Mouse (Mus musculus) intestine, postnatal 0 days (tissue): ENCODE data around the gene Gm4787. TPM values are rescaled to one million over a fixed set of nuclear protein-coding genes. Genes with fewer than 3 reads are reported as not detected.
A peak's percentile ranks its signal among the peaks of the same experiment; 100 is the strongest.
"Not testable (repeated sequence)": the region's sequence is repeated elsewhere in the genome, so short reads cannot be mapped to it uniquely, and the experiment has no call there.

Experiments
- ATAC-seq: fragments of 200-750 bp; cut with Nextera tagmentation; 2 replicates; pipeline ENCODE4 v1.8.0; 2017; ENCODE audit warnings: mild to moderate bottlenecking, moderate TSS enrichment, moderate library complexity
- H3K27ac ChIP-seq: fragments of 300-500 bp; sonication (generic); 2 replicates; pipeline ENCODE4 v1.5.1; 2014; ENCODE audit warnings: mild to moderate bottlenecking, low read depth, low read length, moderate library complexity
- H3K27me3 ChIP-seq: fragments of 300-500 bp; sonication (generic); replicated peaks from 2 replicates; pipeline ENCODE4 v1.6.1; 2014; ENCODE audit warnings: low read length, mixed read lengths; ENCODE audit not compliant: control insufficient read depth, insufficient read depth
- H3K36me3 ChIP-seq: fragments of 300-500 bp; sonication (generic); 2 replicates; pipeline ENCODE4 v1.6.1; 2014; ENCODE audit warnings: mild to moderate bottlenecking, moderate library complexity; ENCODE audit not compliant: control insufficient read depth, insufficient read depth
- H3K4me1 ChIP-seq: fragments of 300-500 bp; sonication (generic); replicated peaks from 2 replicates; pipeline ENCODE4 v1.6.1; 2014; ENCODE audit warnings: antibody characterized with exemption, low read length, mixed read lengths; ENCODE audit not compliant: control insufficient read depth, insufficient read depth
- H3K4me2 ChIP-seq: fragments of 300-500 bp; sonication (generic); replicated peaks from 2 replicates; pipeline ENCODE4 v1.6.1; 2014; ENCODE audit warnings: low read depth, mild to moderate bottlenecking, moderate library complexity
- H3K4me3 ChIP-seq: fragments of 300-500 bp; sonication (generic); 2 replicates; pipeline ENCODE4 v1.5.1; 2014; ENCODE audit warnings: low read depth, low read length
- H3K9ac ChIP-seq: fragments of 300-500 bp; sonication (generic); 2 replicates; pipeline ENCODE4 v1.6.1; 2014; ENCODE audit warnings: mild to moderate bottlenecking, low read depth, low read length
- H3K9me3 ChIP-seq: fragments of 300-500 bp; sonication (generic); 2 replicates; pipeline ENCODE4 v1.6.1; 2016; ENCODE audit warnings: mixed run types; ENCODE audit not compliant: control insufficient read depth
- CTCF ChIP-seq: sonication (generic); IDR thresholded peaks from 2 replicates; pipeline ENCODE4 v1.5.1; 2016; ENCODE audit warnings: low read depth, mild to moderate bottlenecking, control low read depth, antibody characterized with exemption, moderate library complexity
- WGBS: fragments of 180-500 bp; shearing (Covaris S2); extraction: QIAGEN DNeasy Blood & Tissue Kit; methylation state at CpG from one replicate; pipeline ENCODE4 v1.1.7; 2014; 5-methylcytosine and 5-hydroxymethylcytosine counted together
- polyA plus RNA-seq: library from polyadenylated mRNA; unstranded; fragments of >200 nt; fragmentation: Nextera tagmentation; extraction: Ambion mirVana; gene quantifications from 2 replicates; pipeline ENCODE4 v1.2.1, GENCODE M21; 2015

Gm4787 gene
- 0.13 and 0.30 TPM in 2 replicates for polyA plus RNA-seq

GRCm38 (mm10) chr12:81379364-81379763 lies at the start of gene Gm4787:
Gm4787 (minus strand) TSS chr12:81379464.
- H3K4me2 ChIP-seq, H3K4me1 ChIP-seq, H3K27me3 ChIP-seq, H3K4me3 ChIP-seq, H3K9me3 ChIP-seq, ATAC-seq, H3K27ac ChIP-seq, H3K9ac ChIP-seq, H3K36me3 ChIP-seq: not testable (repeated sequence)
- WGBS, result 84% methylated on average over 1 of the region's 1 CpGs

DNA sequence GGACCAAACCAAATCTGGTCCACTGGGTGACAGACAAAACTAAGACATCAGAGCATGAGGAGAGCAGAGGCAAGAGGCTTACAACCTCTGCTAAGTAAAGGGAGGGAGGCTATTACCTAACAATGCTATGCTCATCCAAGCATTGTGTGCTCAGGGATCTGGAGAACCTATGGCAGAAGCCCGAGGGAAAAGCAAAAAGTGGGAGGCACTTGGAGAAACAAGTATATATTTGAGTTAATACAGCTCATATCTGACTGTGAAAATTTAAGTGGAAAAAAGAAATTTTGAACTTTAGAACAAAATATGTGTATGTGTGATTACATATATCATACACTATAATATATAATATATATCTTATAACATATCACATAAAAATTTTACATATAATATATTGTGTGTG lies 42.6 kb upstream of the Gm4787 start, which contains the start of gene Adam4:
TSS of gene Adam4 (minus strand) at position 101 of the 400 bp plus-strand sequence.
- no peak within 1 kb of the TSS for H3K27ac ChIP-seq
- no peak for TF ChIP-seq CTCF
- no peak within 1 kb of the TSS for H3K4me3 ChIP-seq
- ATAC-seq, result no peak
- peaks cover 18% of the 10 kb centered on the region for H3K9me3 ChIP-seq
- no peak within 1 kb of the TSS for H3K4me2 ChIP-seq
- peaks cover 8% of the 10 kb centered on the region; the same call in 1 of the 2 replicates for H3K36me3 ChIP-seq
- WGBS, result 92% methylated on average over 1 of the region's 1 CpGs
- H3K27me3 ChIP-seq, result no peaks in the 10 kb centered on the region
- H3K4me1 ChIP-seq, result no peaks in the 10 kb centered on the region
- H3K9ac ChIP-seq, result no peak within 1 kb of the TSS

DNA sequence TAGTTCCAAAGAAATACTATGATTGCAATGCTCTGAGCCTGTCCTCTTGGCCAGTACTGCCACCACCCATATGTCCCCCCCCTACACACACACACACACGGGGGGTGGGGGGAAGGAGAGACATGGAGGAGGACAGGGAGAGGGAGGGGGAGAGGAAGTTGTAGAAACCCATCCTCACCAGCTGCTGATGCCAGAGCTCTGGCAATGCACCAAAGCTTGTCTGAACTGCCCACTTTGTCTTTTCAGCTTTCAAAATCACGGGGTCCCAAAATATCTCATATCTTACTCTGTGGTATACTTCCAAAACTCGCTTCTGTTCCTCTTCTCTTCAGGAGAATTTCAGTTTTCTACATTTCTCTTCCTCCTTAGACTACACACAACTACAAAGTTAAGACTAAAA lies 33.9 kb upstream of the Gm4787 start:
- ATAC-seq, result no peak
- H3K9me3 ChIP-seq, result no peaks in the 10 kb centered on the region
- H3K4me3 ChIP-seq, result no peak overlapping the region
- H3K4me2 ChIP-seq, result no peak overlapping the region
- H3K27ac ChIP-seq, result no peak overlapping the region
- no peaks in the 10 kb centered on the region for H3K36me3 ChIP-seq
- no peak overlapping the region for H3K9ac ChIP-seq
- no peaks in the 10 kb centered on the region for H3K27me3 ChIP-seq
- H3K4me1 ChIP-seq, result no peaks in the 10 kb centered on the region
- WGBS, result 70% methylated on average over 3 of the region's 3 CpGs
- TF ChIP-seq CTCF, result no peak

- no peak for TF ChIP-seq CTCF
- ATAC-seq, result no peak
- Histone ChIP-seq H3K27me3 (no peaks in the 10 kb centered on the region), H3K27ac (no peak overlapping the region), H3K4me2 (no peak overlapping the region), H3K4me1 (no peaks in the 10 kb centered on the region), H3K9ac (no peak overlapping the region), H3K9me3 (no peaks in the 10 kb centered on the region), H3K36me3 (no peaks in the 10 kb centered on the region), H3K4me3 (no peak overlapping the region)
- 72% methylated on average over 3 of the region's 3 CpGs for WGBS
Observed at GRCm38 (mm10) chr12:81408966-81409365, 29.7 kb upstream of the Gm4787 start.

GRCm38 (mm10) chr12:81402187-81402586 lies 22.9 kb upstream of the Gm4787 start:
- TF ChIP-seq CTCF, result peak; percentile 94
- Histone ChIP-seq H3K9ac (no peak overlapping the region), H3K4me1 (no peaks in the 10 kb centered on the region), H3K4me2 (no peak overlapping the region), H3K27me3 (no peaks in the 10 kb centered on the region), H3K9me3 (no peaks in the 10 kb centered on the region), H3K4me3 (no peak overlapping the region), H3K27ac (no peak overlapping the region), H3K36me3 (no peaks in the 10 kb centered on the region)
- ATAC-seq, result no peak
- 20% methylated on average over 1 of the region's 1 CpGs for WGBS

DNA sequence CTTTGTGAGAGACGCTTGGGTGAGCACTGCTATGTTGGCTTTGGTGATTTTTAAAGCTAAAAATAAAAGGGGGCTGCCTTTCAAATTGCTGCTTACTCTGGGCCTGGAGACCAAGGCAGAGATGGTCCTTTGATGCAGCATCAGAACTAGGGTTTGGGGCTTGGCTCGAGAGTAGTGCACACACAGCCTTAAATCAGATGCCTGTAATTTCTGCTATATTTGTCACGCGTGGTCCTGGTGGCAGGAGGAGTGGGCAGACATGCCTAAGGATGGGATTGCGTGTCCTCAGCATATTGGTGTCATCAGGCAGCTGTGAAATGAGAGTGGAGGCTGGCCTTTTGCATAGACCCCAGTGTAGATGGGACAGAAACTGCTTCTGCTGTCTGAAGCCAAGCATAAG lies 45.4 kb downstream of the Gm4787 start:
- no peaks in the 10 kb centered on the region for H3K36me3 ChIP-seq
- WGBS, result 74% methylated on average over 5 of the region's 5 CpGs
- H3K4me3 ChIP-seq, result no peak overlapping the region
- H3K9ac ChIP-seq, result no peak overlapping the region
- peaks cover 12% of the 10 kb centered on the region for H3K27me3 ChIP-seq
- H3K4me2 ChIP-seq, result no peak overlapping the region
- H3K27ac ChIP-seq, result no peak overlapping the region
- no peak for TF ChIP-seq CTCF
- H3K9me3 ChIP-seq, result no peaks in the 10 kb centered on the region
- no peak for ATAC-seq
- H3K4me1 ChIP-seq, result no peaks in the 10 kb centered on the region; the same call in 1 of the 2 replicates

DNA sequence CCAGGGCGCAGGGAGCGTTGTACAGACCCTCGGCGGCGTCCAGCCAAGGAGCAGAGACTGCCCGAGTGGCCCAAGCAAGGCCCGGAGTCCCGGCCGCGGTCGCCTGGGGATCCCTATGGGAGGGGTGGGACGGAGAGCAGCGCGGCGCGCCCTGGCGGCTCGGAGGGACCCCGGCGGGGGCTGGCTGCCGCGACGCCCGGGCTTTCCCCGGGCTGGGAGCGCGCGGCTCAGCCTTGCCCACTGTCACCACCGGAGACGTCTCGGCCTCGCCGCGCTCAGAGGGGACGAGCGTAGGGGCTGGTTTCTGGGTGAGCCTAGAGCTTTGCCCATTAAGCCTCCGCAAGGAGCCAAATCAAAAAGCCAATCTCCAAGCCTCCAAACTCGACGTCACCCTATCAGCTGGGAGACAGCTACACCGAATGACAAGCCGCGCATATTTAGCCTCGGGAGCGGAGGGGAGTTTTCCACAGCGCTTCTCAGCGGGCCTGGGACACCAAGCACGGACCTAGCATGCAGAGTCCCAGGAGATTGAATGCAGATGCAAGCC lies 46.3 kb downstream of the Gm4787 start, which contains the start of gene Slc8a3:
TSS of gene Slc8a3 (minus strand) at position 306 of the 547 bp plus-strand sequence.
- no peaks in the 10 kb centered on the region; the same call in 1 of the 2 replicates for H3K4me1 ChIP-seq
- WGBS, result under 1% methylated on average over 47 of the region's 47 CpGs
- TF ChIP-seq CTCF, result no peak
- H3K27ac ChIP-seq, result no peak within 1 kb of the TSS
- peak within 1 kb of the TSS; percentile 93 for H3K4me2 ChIP-seq
- peaks cover 12% of the 10 kb centered on the region for H3K27me3 ChIP-seq
- no peak for ATAC-seq
- H3K36me3 ChIP-seq, result no peaks in the 10 kb centered on the region
- H3K9me3 ChIP-seq, result no peaks in the 10 kb centered on the region
- peak within 1 kb of the TSS; percentile 56 for H3K4me3 ChIP-seq
- peak within 1 kb of the TSS; percentile 50 for H3K9ac ChIP-seq
